Mouse (Mus musculus): ENCODE results near the gene Stoml2. TPM values are rescaled to one million over a fixed set of nuclear protein-coding genes. Genes with fewer than 3 reads are reported as not detected.
"Not testable (repeated sequence)": the region's sequence is repeated elsewhere in the genome, so short reads cannot be mapped to it uniquely, and the experiment has no call there.

Gene Stoml2
- polyA plus RNA-seq, 1 experiment = 158 TPM

GRCm38 (mm10) chr4:43000141-43000986 lies 31.1 kb downstream of the Stoml2 start, which contains the start of gene Vcp:
Gene Vcp (minus strand): TSS chr4:43000507.
- Histone ChIP-seq H3K4me3 (ENCODE audit: insufficient read depth, low read depth, low read length) (peak within 1 kb of the TSS; percentile 93), H3K4me1 (ENCODE audit: control insufficient read depth, insufficient read depth, insufficient read length, low read length) (peaks cover 10% of the 10 kb centered on the region), H3K27ac (replicated peaks; ENCODE audit: low read depth, low read length) (peak within 1 kb of the TSS; percentile 90)

- peaks cover 10% of the 10 kb centered on the region for H3K4me1 ChIP-seq (ENCODE audit: control insufficient read depth, insufficient read depth, insufficient read length, low read length)
- peak overlapping the region; percentile 90 for H3K27ac ChIP-seq (replicated peaks; ENCODE audit: low read depth, low read length)
- H3K4me3 ChIP-seq (ENCODE audit: insufficient read depth, low read depth, low read length) = peak overlapping the region; percentile 93
Observed at GRCm38 (mm10) chr4:42999451-43000140, 31.9 kb downstream of the Stoml2 start.

GRCm38 (mm10) chr4:42998022-42998421 lies 33.5 kb downstream of the Stoml2 start:
- Histone ChIP-seq H3K27ac (replicated peaks; ENCODE audit: low read depth, low read length) (no peak overlapping the region), H3K4me1 (ENCODE audit: control insufficient read depth, insufficient read depth, insufficient read length, low read length) (peaks cover 10% of the 10 kb centered on the region), H3K4me3 (ENCODE audit: insufficient read depth, low read depth, low read length) (peak overlapping the region; percentile 24; the same call in 1 of the 2 replicates)

GRCm38 (mm10) chr4:42988296-42988695 lies 43.2 kb downstream of the Stoml2 start:
- no peaks in the 10 kb centered on the region for H3K4me1 ChIP-seq (ENCODE audit: control insufficient read depth, insufficient read depth, insufficient read length, low read length)
- H3K4me3 ChIP-seq (ENCODE audit: insufficient read depth, low read depth, low read length) = no peak overlapping the region
- no peak overlapping the region for H3K27ac ChIP-seq (replicated peaks; ENCODE audit: low read depth, low read length)

GRCm38 (mm10) chr4:42980467-42980866 lies 51.0 kb downstream of the Stoml2 start:
- H3K27ac ChIP-seq (replicated peaks; ENCODE audit: low read depth, low read length); H3K4me3 ChIP-seq (ENCODE audit: insufficient read depth, low read depth, low read length); H3K4me1 ChIP-seq (ENCODE audit: control insufficient read depth, insufficient read depth, insufficient read length, low read length): not testable (repeated sequence)

- Histone ChIP-seq H3K4me3 (ENCODE audit: insufficient read depth, low read depth, low read length) (no peak overlapping the region), H3K27ac (replicated peaks; ENCODE audit: low read depth, low read length) (no peak overlapping the region), H3K4me1 (ENCODE audit: control insufficient read depth, insufficient read depth, insufficient read length, low read length) (no peaks in the 10 kb centered on the region)
Observed at GRCm38 (mm10) chr4:42978062-42978461, 53.4 kb downstream of the Stoml2 start.

Other genes starting within 250 kb of the Stoml2 start
- gene Fam205a1, start 177.8 kb downstream of the Stoml2 start, polyA plus RNA-seq (2012; ENCODE audit: insufficient read depth, insufficient read length, missing spikeins) = not detected in 2 replicates
- gene Gm12394, start 174.9 kb downstream of the Stoml2 start, polyA plus RNA-seq (2012; ENCODE audit: insufficient read depth, insufficient read length, missing spikeins) = not detected in 2 replicates
- gene Fam205c, start 157.5 kb downstream of the Stoml2 start, polyA plus RNA-seq (2012; ENCODE audit: insufficient read depth, insufficient read length, missing spikeins) = not detected in 2 replicates
- not detected in 2 replicates for gene Phf24, start 115.0 kb downstream of the Stoml2 start, polyA plus RNA-seq (2012; ENCODE audit: insufficient read depth, insufficient read length, missing spikeins)
- 5.4 and 5.8 TPM in 2 replicates for gene Dnajb5, start 81.9 kb downstream of the Stoml2 start, polyA plus RNA-seq (2012; ENCODE audit: insufficient read depth, insufficient read length, missing spikeins)
- not detected in 2 replicates for gene 1700022I11Rik, start 62.1 kb downstream of the Stoml2 start, polyA plus RNA-seq (2012; ENCODE audit: insufficient read depth, insufficient read length, missing spikeins)
- 139 and 156 TPM in 2 replicates for gene Vcp, start 31.2 kb downstream of the Stoml2 start, polyA plus RNA-seq (2012; ENCODE audit: insufficient read depth, insufficient read length, missing spikeins)
- gene Fancg, start 21.2 kb downstream of the Stoml2 start, polyA plus RNA-seq (2012; ENCODE audit: insufficient read depth, insufficient read length, missing spikeins) = 2.5 and 6.4 TPM in 2 replicates
- 11.1 and 12.4 TPM in 2 replicates for gene Pigo, start 5.9 kb downstream of the Stoml2 start, polyA plus RNA-seq (2012; ENCODE audit: insufficient read depth, insufficient read length, missing spikeins)
- gene Fam214b, start 14.5 kb upstream of the Stoml2 start, polyA plus RNA-seq (2012; ENCODE audit: insufficient read depth, insufficient read length, missing spikeins) = 10.0 and 21.9 TPM in 2 replicates
- gene Unc13b, start 27.2 kb upstream of the Stoml2 start, polyA plus RNA-seq (2012; ENCODE audit: insufficient read depth, insufficient read length, missing spikeins) = 1.4 and 4.5 TPM in 2 replicates
- gene Atp8b5, start 235.4 kb upstream of the Stoml2 start, polyA plus RNA-seq (2012; ENCODE audit: insufficient read depth, insufficient read length, missing spikeins) = 0.24 TPM in 1 of 2 replicates, not detected in the other